Mouse (Mus musculus): ENCODE data around the gene Ece1.
A peak's percentile ranks its signal among the peaks of the same experiment; 100 is the strongest.

The Ece1 gene

GRCm38 (mm10) chr4:138013723-138014479 lies 151.9 kb downstream of the Ece1 start:
- TF ChIP-seq NANOG (IDR thresholded peaks at IDR 0.05; ENCODE audit: borderline replicate concordance, low read length) (no peak), POU5F1 (IDR thresholded peaks at IDR 0.05; ENCODE audit: borderline replicate concordance, low read length) (no peak), CTCF (conservative IDR thresholded peaks at IDR 0.05; ENCODE audit: low read length) (no peak)
- Histone ChIP-seq H3K27me3 (ENCODE audit: insufficient read depth, low read length) (no peaks in the 10 kb centered on the region), H3K9me3 (ENCODE audit: low read length) (no peaks in the 10 kb centered on the region), H3K4me3 (replicated peaks; ENCODE audit: low read length) (0 out of 2 replicates have a peak overlapping the region, but pooled peaks have one; percentile 20), H3K4me1 (replicated peaks; ENCODE audit: low read depth, low read length) (peaks cover 30% of the 10 kb centered on the region), H3K36me3 (ENCODE audit: insufficient read depth, low read length) (peaks cover 53% of the 10 kb centered on the region)
